ENCODE assay signal across 8 mouse cellular contexts in genomic region chr9:21962416-21963059, GRCm38 (mm10). TPM values are rescaled to one million over a fixed set of nuclear protein-coding genes. Genes with fewer than 3 reads are reported as not detected.
DNase-seq lines count a peak whose midpoint lies in the region; ATAC-seq and TF ChIP-seq lines count a peak whose summit lies in the region.

No protein-coding gene starts in this region.

- H3K79me2 ChIP-seq in MEL (ENCODE audit: control insufficient read depth, insufficient read depth, low read length, poor library complexity), result peaks cover 41% of the 10 kb centered on the region

- peak; percentile 100 for DNase-seq in MEL (ENCODE audit: low read depth, low spot score)
- DNase-seq in cerebellum, adult 11-12 months, result peak; percentile 77
- DNase-seq in forebrain, embryonic 14.5 days (ENCODE audit: low spot score), result peak; percentile 74
- DNase-seq in hindbrain, embryonic 10.5 days (ENCODE audit: low spot score), result peak; percentile 74
- peak; percentile 61 to 70 for DNase-seq in layer of hippocampus, postnatal 10 days (ENCODE audit: low spot score in 2 of 2)
- DNase-seq in lung, postnatal 10 days, result peak; percentile 84
- peak; percentile 63 for DNase-seq in ovary, postnatal 36 days (ENCODE audit: low spot score)
- DNase-seq in thymus, postnatal 14 days, result peak; percentile 74

- no peak for TF ChIP-seq CTCF in MEL (IDR thresholded peaks at IDR 0.05 in 2 of 3, conservative IDR thresholded peaks at IDR 0.05 in 1 of 3; ENCODE audit: control insufficient read depth in 1 of 3, insufficient read depth in 1 of 3, low read depth in 2 of 3, low read length in 3 of 3, poor library complexity in 1 of 3, severe bottlenecking in 1 of 3)

- TF ChIP-seq EP300 in MEL (IDR thresholded peaks at IDR 0.05; ENCODE audit: low read depth in 1 of 2, low read length in 2 of 2), result no peak

- peak overlapping the region; percentile 77 for H3K9ac ChIP-seq in MEL (ENCODE audit: control insufficient read depth, low read depth, low read length, poor library complexity, severe bottlenecking)
- peak overlapping the region; percentile 51 for H3K9ac ChIP-seq in forebrain, embryonic 14.5 days (ENCODE audit: low read length)

- no peak for TF ChIP-seq POLR2A in MEL (IDR thresholded peaks at IDR 0.05; ENCODE audit: control insufficient read depth in 1 of 2, insufficient read depth in 1 of 2, low read depth in 1 of 2, low read length in 2 of 2, poor library complexity in 1 of 2)

- peaks cover 13 to 31% of the 10 kb centered on the region in 2 experiments for H3K4me1 ChIP-seq in MEL (ENCODE audit: control insufficient read depth in 1 of 2, insufficient read depth in 2 of 2, low read length in 2 of 2)
- H3K4me1 ChIP-seq in forebrain, embryonic 14.5 days (ENCODE audit: control insufficient read depth, insufficient read depth, low read length), result peaks cover 12% of the 10 kb centered on the region
- H3K4me1 ChIP-seq in hindbrain, embryonic 10.5 days (replicated peaks), result peaks cover 35% of the 10 kb centered on the region

- peak; percentile 83 for ATAC-seq in forebrain, embryonic 14.5 days

- 4% methylated on average over 34 of the region's 34 CpGs for WGBS in forebrain, embryonic 14.5 days
- 2% methylated on average over 34 of the region's 34 CpGs for WGBS in hindbrain, embryonic 10.5 days

- no peaks in the 10 kb centered on the region for H3K9me3 ChIP-seq in MEL (replicated peaks; ENCODE audit: insufficient read depth, low read length)
- H3K9me3 ChIP-seq in forebrain, embryonic 14.5 days (replicated peaks; ENCODE audit: control insufficient read depth, low read length), result no peaks in the 10 kb centered on the region
- H3K9me3 ChIP-seq in hindbrain, embryonic 10.5 days, result no peaks in the 10 kb centered on the region

- H3K4me3 ChIP-seq in MEL (ENCODE audit: control insufficient read depth in 1 of 2, insufficient read depth in 1 of 2, low read depth in 2 of 2, low read length in 2 of 2), result peak overlapping the region; percentile 75 to 77
- H3K4me3 ChIP-seq in forebrain, embryonic 14.5 days (ENCODE audit: low read depth, low read length), result peak overlapping the region; percentile 33
- peak overlapping the region; percentile 53 for H3K4me3 ChIP-seq in hindbrain, embryonic 10.5 days

- H3K36me3 ChIP-seq in MEL (ENCODE audit: control insufficient read depth in 1 of 2, insufficient read depth in 2 of 2, low read length in 2 of 2), result peaks cover 14 to 26% of the 10 kb centered on the region in 2 experiments
- no peaks in the 10 kb centered on the region; the same call in 1 of the 2 replicates for H3K36me3 ChIP-seq in forebrain, embryonic 14.5 days (ENCODE audit: control insufficient read depth, insufficient read depth, low read length)
- peaks cover 6% of the 10 kb centered on the region; the same call in 1 of the 2 replicates for H3K36me3 ChIP-seq in hindbrain, embryonic 10.5 days

- H3K4me2 ChIP-seq in forebrain, embryonic 14.5 days (ENCODE audit: low read length), result peak overlapping the region; percentile 63

- no peak for TF ChIP-seq RAD21 in MEL (IDR thresholded peaks at IDR 0.05; ENCODE audit: low read depth, low read length)

- H3K27me3 ChIP-seq in MEL (ENCODE audit: control insufficient read depth in 1 of 2, insufficient read depth in 2 of 2, low read length in 2 of 2), result no peaks in the 10 kb centered on the region
- H3K27me3 ChIP-seq in forebrain, embryonic 14.5 days (replicated peaks; ENCODE audit: control insufficient read depth, insufficient read depth, low read length), result peaks cover 48% of the 10 kb centered on the region
- peaks cover 59% of the 10 kb centered on the region for H3K27me3 ChIP-seq in hindbrain, embryonic 10.5 days (ENCODE audit: insufficient read depth, poor library complexity, severe bottlenecking)

- peak overlapping the region; percentile 91 for H3K27ac ChIP-seq in MEL (ENCODE audit: control insufficient read depth, low read depth, low read length)
- H3K27ac ChIP-seq in forebrain, embryonic 14.5 days (ENCODE audit: low read depth, low read length), result no peak overlapping the region
- H3K27ac ChIP-seq in hindbrain, embryonic 10.5 days, result peak overlapping the region; percentile 53

TF ChIP-seq in MEL, 35 proteins besides CTCF, POLR2A, EP300 and RAD21:
- TF ChIP-seq GABPA (IDR thresholded peaks at IDR 0.05; ENCODE audit: low read depth, low read length), result no peak
- TF ChIP-seq ETS1 (IDR thresholded peaks at IDR 0.05; ENCODE audit: low read depth, low read length), result no peak
- no peak for TF ChIP-seq TCF12 (IDR thresholded peaks at IDR 0.05; ENCODE audit: low read depth, low read length)
- peak; percentile 97 for TF ChIP-seq GATA1 (IDR thresholded peaks at IDR 0.05; ENCODE audit: low read depth, low read length)
- no peak for TF ChIP-seq MEF2A (IDR thresholded peaks at IDR 0.05; ENCODE audit: extremely low read depth, insufficient replicate concordance, low read depth, low read length, poor library complexity, severe bottlenecking)
- no peak for TF ChIP-seq CHD2 (IDR thresholded peaks at IDR 0.05; ENCODE audit: low read length)
- TF ChIP-seq BHLHE40 (IDR thresholded peaks at IDR 0.05; ENCODE audit: borderline replicate concordance, low read depth, low read length), result no peak
- no peak for TF ChIP-seq KAT2A (conservative IDR thresholded peaks at IDR 0.05; ENCODE audit: low read depth, low read length)
- TF ChIP-seq TAL1 (IDR thresholded peaks at IDR 0.05; ENCODE audit: low read length), result peak; percentile 100
- no peak for TF ChIP-seq RCOR1 (IDR thresholded peaks at IDR 0.05; ENCODE audit: low read depth, low read length)
- TF ChIP-seq POLR2AphosphoS5 (IDR thresholded peaks at IDR 0.05; ENCODE audit: borderline replicate concordance, low read depth, low read length), result peak; percentile 90

RNA-seq across cellular contexts. Expression of gene Epor, which starts 0.8 kb away (rescaled TPM):
- total RNA-seq in MEL (2012; rRNA removed), result 139 and 192 TPM in 2 replicates
- polyA plus RNA-seq in MEL (2012; ENCODE audit: insufficient read depth in 1 of 2, insufficient read length in 2 of 2, low read depth in 1 of 2, low replicate concordance in 2 of 2, missing spikeins in 1 of 2), result 100 to 1,000 TPM in 1 of 2 experiments, not detected in 1; 440 TPM
- 1.3 and 2.2 TPM in 2 replicates for polyA plus RNA-seq in forebrain, embryonic 14.5 days (2014; fragmentation: Nextera tagmentation; extraction: Ambion mirVana)
- polyA plus RNA-seq in hindbrain, embryonic 10.5 days (2016; fragmentation: Nextera tagmentation; extraction: Ambion mirVana), result 9.3 and 9.6 TPM in 2 replicates
- 1 to 10 TPM; 2.0 to 3.2 TPM for total RNA-seq in layer of hippocampus, postnatal 10 days (2021)

RNA-seq across cellular contexts. Expression of gene Swsap1, which starts 7.0 kb away (rescaled TPM):
- total RNA-seq in MEL (2012; rRNA removed), result 12.7 and 17.2 TPM in 2 replicates
- polyA plus RNA-seq in MEL (2012; ENCODE audit: insufficient read depth in 1 of 2, insufficient read length in 2 of 2, low read depth in 1 of 2, low replicate concordance in 2 of 2, missing spikeins in 1 of 2), result 10 to 100 TPM in 1 of 2 experiments, not detected in 1; 19.3 TPM
- 19.8 and 23.6 TPM in 2 replicates for polyA plus RNA-seq in forebrain, embryonic 14.5 days (2014; fragmentation: Nextera tagmentation; extraction: Ambion mirVana)
- 7.1 and 9.3 TPM in 2 replicates for polyA plus RNA-seq in hindbrain, embryonic 10.5 days (2016; fragmentation: Nextera tagmentation; extraction: Ambion mirVana)
- 10 to 100 TPM; 13.5 to 14.5 TPM for total RNA-seq in layer of hippocampus, postnatal 10 days (2021)

RNA-seq across cellular contexts. Expression of gene Plppr2, which starts 25.7 kb away (rescaled TPM):
- total RNA-seq in MEL (2012; rRNA removed), result 1.3 and 1.4 TPM in 2 replicates
- 10 to 100 TPM in 1 of 2 experiments, not detected in 1; 13.9 TPM for polyA plus RNA-seq in MEL (2012; ENCODE audit: insufficient read depth in 1 of 2, insufficient read length in 2 of 2, low read depth in 1 of 2, low replicate concordance in 2 of 2, missing spikeins in 1 of 2)
- polyA plus RNA-seq in forebrain, embryonic 14.5 days (2014; fragmentation: Nextera tagmentation; extraction: Ambion mirVana), result 47.3 and 66.7 TPM in 2 replicates
- 15.6 and 30.6 TPM in 2 replicates for polyA plus RNA-seq in hindbrain, embryonic 10.5 days (2016; fragmentation: Nextera tagmentation; extraction: Ambion mirVana)
- total RNA-seq in layer of hippocampus, postnatal 10 days (2021), result 100 to 1,000 TPM; 312 to 317 TPM

RNA-seq across cellular contexts. Expression of gene Rgl3, which starts 26.7 kb away (rescaled TPM):
- total RNA-seq in MEL (2012; rRNA removed), result not detected in 2 replicates
- polyA plus RNA-seq in MEL (2012; ENCODE audit: insufficient read depth in 1 of 2, insufficient read length in 2 of 2, low read depth in 1 of 2, low replicate concordance in 2 of 2, missing spikeins in 1 of 2), result not detected
- polyA plus RNA-seq in forebrain, embryonic 14.5 days (2014; fragmentation: Nextera tagmentation; extraction: Ambion mirVana), result 1.3 TPM in 2 replicates
- polyA plus RNA-seq in hindbrain, embryonic 10.5 days (2016; fragmentation: Nextera tagmentation; extraction: Ambion mirVana), result 3.7 and 5.7 TPM in 2 replicates
- total RNA-seq in layer of hippocampus, postnatal 10 days (2021), result 1 to 10 TPM; 1.4 to 2.2 TPM

RNA-seq across cellular contexts. Expression of gene Tmem205, which starts 35.2 kb away (rescaled TPM):
- total RNA-seq in MEL (2012; rRNA removed), result 118 and 128 TPM in 2 replicates
- polyA plus RNA-seq in MEL (2012; ENCODE audit: insufficient read depth in 1 of 2, insufficient read length in 2 of 2, low read depth in 1 of 2, low replicate concordance in 2 of 2, missing spikeins in 1 of 2), result 100 to 1,000 TPM in 1 of 2 experiments, not detected in 1; 114 TPM
- polyA plus RNA-seq in forebrain, embryonic 14.5 days (2014; fragmentation: Nextera tagmentation; extraction: Ambion mirVana), result 49.3 and 66.0 TPM in 2 replicates
- 39.1 and 46.1 TPM in 2 replicates for polyA plus RNA-seq in hindbrain, embryonic 10.5 days (2016; fragmentation: Nextera tagmentation; extraction: Ambion mirVana)
- 10 to 100 TPM; 30.4 to 35.3 TPM for total RNA-seq in layer of hippocampus, postnatal 10 days (2021)
